Mouse (Mus musculus): ENCODE data around the gene Cpt1a. TPM values are rescaled to one million over a fixed set of nuclear protein-coding genes. Genes with fewer than 3 reads are reported as not detected.

Cpt1a gene
- polyA plus RNA-seq, 1 experiment from 2014 or later = 12.7 TPM

DNA sequence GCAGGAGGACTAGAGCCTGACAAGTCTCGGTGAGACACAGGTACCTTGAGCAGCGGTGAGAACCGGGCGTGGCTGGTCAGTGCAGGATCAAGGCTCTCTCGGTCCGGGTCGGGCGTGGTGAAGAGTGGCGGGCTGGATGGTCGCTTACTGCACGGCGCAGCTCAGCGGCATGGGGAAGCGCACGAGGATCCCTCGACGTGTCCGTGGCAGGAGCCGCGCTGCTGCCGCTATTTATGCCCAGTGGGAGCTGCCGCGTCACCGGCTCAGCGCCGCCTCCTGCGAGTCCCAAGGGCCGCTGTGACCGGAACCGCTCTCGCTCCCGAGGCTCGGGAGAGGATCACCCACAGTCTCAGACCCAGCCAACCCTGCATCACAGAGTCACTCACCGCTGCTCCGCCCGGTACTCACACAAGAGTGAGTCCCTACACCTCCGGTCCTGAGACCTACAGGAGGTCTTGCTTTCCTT lies 92.2 kb downstream of the Cpt1a start, which contains the start of gene Gal:
Gene Gal (minus strand): TSS at position 277 of the 466 bp plus-strand sequence.
- Histone ChIP-seq H3K36me3 (no peaks in the 10 kb centered on the region), H3K27ac (replicated peaks) (no peak within 1 kb of the TSS), H3K4me1 (peaks cover 7% of the 10 kb centered on the region), H3K27me3 (peaks cover 15% of the 10 kb centered on the region), H3K9ac (replicated peaks) (peak within 1 kb of the TSS; percentile 31), H3K9me3 (no peaks in the 10 kb centered on the region), H3K4me2 (replicated peaks) (peak within 1 kb of the TSS; percentile 48), H3K4me3 (peak within 1 kb of the TSS; percentile 31)
- WGBS = 3% methylated on average over 37 of the region's 37 CpGs
- ATAC-seq (replicated peaks) = peak; percentile 26; the same call in 1 of the 2 replicates

DNA sequence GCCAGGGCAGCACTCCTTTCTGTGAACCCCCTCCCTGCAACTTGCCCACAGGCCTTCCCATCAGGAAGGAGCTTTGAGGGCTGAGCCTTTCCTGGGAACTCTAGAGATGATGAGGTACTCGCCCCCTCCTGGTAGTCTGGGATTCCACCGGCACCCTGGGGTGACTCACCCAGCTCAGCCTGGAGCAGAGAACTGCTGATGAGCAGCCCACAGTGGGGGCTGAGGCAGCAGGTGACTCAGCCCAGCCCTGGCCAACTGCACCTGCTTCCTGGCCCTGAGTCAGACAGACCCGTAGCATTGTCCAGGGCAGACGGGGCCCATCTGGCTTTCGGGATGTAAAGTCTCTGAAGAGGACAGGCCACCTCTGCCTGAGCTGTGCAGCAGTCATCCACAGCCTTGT lies 97.1 kb downstream of the Cpt1a start:
- Histone ChIP-seq H3K27ac (replicated peaks) (no peak overlapping the region), H3K9me3 (no peaks in the 10 kb centered on the region), H3K4me3 (no peak overlapping the region), H3K9ac (replicated peaks) (no peak overlapping the region), H3K4me1 (peaks cover 3% of the 10 kb centered on the region), H3K4me2 (replicated peaks) (no peak overlapping the region), H3K27me3 (no peaks in the 10 kb centered on the region; the same call in 1 of the 2 replicates), H3K36me3 (no peaks in the 10 kb centered on the region)
- 60% methylated on average over 5 of the region's 5 CpGs for WGBS
- ATAC-seq (replicated peaks) = no peak

DNA sequence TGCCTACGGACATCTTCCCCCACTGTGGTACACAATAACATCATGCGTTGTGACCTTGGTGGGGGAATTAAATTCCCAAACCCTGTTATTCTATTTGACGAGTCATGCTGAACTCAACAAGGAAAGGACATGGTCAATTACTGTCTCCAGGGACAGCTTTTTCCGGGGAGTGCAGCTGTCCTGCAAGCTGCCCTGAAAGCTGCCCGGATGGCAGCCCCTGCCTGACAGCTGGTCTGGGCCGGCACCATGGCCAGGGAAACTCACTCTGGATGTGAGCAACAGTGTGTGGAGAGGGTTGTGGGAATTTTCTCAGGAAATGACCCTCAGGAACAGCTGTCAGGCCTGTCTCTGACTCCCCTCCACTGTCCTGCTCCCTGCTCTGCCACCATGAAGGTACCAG lies 100.4 kb downstream of the Cpt1a start:
- Histone ChIP-seq H3K27ac (replicated peaks) (no peak overlapping the region), H3K9ac (replicated peaks) (no peak overlapping the region), H3K27me3 (no peaks in the 10 kb centered on the region), H3K4me2 (replicated peaks) (no peak overlapping the region), H3K4me3 (no peak overlapping the region), H3K4me1 (no peaks in the 10 kb centered on the region), H3K36me3 (no peaks in the 10 kb centered on the region), H3K9me3 (no peaks in the 10 kb centered on the region)
- 40% methylated on average over 6 of the region's 6 CpGs for WGBS
- ATAC-seq (replicated peaks) = no peak

DNA sequence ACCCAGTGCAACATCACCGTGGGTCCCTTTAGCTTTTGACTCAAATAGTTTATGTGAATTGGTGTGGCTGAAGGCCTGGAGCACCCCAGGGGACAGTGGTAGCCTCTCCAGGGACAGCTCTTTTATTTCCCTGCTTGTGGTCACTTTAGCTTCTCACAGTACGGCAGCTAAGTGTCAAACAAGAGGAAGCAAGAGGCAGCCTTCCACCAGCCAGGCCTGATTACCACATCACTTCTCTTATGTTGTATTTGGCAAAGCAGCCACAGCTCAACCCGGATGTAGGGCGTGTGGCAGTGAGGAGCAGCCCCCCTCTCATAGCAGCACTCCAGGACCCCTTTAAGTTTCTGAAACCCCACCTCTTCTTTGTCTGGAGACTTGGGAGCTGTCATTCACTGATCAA lies 100.8 kb downstream of the Cpt1a start:
- Histone ChIP-seq H3K27ac (replicated peaks) (no peak overlapping the region), H3K27me3 (no peaks in the 10 kb centered on the region), H3K4me2 (replicated peaks) (no peak overlapping the region), H3K4me3 (no peak overlapping the region), H3K4me1 (no peaks in the 10 kb centered on the region), H3K9ac (replicated peaks) (no peak overlapping the region), H3K36me3 (no peaks in the 10 kb centered on the region), H3K9me3 (no peaks in the 10 kb centered on the region)
- 61% methylated on average over 4 of the region's 4 CpGs for WGBS
- ATAC-seq (replicated peaks) = no peak

DNA sequence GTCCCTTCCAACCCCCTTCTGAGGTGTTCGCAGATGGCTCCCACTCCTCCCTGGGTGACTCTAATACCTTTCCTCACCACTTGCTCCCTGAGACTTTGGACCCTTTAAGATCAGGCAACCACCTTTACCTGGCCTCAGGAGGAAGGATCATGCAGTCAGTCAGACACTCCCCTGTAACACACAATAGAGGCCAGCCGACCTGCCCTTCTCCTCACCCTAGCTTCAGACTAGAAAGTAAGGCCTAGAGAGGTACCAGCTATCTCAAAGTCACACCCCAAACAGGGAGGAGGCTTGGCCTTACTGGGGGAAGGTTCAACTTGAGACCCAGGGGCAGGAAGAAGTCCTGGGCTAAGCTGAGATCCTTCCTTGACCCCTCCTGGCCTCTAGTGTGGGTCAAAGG lies 102.1 kb downstream of the Cpt1a start:
- Histone ChIP-seq H3K27ac (replicated peaks) (no peak overlapping the region), H3K9ac (replicated peaks) (no peak overlapping the region), H3K4me2 (replicated peaks) (no peak overlapping the region), H3K4me1 (peaks cover 9% of the 10 kb centered on the region), H3K4me3 (no peak overlapping the region), H3K9me3 (no peaks in the 10 kb centered on the region), H3K36me3 (no peaks in the 10 kb centered on the region), H3K27me3 (no peaks in the 10 kb centered on the region)
- 85% methylated on average over 2 of the region's 2 CpGs for WGBS
- no peak for ATAC-seq (replicated peaks)

DNA sequence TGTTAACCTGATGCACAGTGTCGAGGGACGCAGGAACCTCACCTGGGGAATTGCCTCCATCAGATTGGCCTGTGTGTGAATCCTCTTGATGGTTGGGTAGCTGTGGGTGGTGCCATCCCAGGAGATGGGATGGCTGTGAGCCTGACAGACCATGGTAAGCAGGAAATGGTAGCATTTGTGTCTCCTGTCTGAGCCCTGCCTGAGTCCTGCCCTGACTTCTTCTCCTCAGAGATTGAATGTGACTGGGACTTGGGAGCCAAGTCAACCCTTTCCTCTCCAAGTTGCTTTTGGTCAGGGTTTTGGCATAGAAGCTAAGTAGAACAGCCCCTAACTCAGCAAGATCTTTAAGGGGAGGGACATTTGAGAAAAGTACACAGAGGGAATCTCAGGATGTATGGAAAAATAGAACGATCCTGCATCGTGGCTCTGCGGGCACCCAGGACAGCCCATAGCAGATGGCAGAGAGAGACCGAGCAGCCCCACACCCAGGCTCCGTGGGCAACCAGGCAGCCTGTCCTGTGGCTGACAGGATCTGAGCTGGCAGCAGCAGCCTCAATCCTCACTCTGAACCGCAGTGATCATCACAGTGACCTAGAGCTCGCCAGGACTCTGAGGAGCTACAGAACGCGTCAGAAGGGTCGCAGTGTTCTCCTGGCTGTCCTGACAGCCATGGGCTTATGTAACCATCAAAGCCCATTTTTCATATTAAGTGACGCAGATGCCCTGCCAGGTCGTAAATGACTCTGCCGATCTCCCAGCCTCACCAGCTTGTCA lies 106.1 kb downstream of the Cpt1a start:
- H3K9ac ChIP-seq (replicated peaks) = no peak overlapping the region
- 78% methylated on average over 15 of the region's 15 CpGs for WGBS

DNA sequence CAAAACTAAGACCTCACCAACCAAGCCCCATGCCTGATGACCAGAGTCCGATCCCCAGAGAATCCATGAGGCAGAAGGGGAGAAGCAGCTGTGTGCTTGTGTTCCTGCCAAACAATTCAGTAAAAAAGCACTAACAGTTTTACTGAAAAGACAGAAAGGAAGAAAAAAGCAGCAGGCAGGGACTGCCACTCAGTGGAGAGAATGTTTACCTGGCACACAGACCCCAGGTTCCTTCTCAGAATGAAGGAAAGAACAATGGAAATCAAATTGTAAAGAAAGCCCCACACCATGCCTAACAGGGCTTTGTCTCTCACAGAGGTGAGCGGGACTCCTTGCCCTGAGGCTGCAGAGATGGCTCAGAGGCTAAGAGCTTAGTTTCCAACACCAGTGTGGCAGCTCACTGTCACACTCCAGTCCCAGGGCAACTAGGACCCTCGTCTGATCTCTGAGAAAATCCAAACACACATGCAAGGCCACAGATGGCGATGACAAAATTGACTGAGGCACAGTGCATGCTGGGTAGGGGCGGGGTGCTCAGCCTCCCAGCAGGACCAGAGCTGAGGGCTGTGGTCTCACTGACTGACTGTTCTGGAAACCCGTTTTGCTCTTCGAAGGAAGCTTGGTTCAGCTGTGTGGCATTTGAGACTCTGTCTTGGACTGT lies 107.2 kb downstream of the Cpt1a start:
- peak; percentile 67 for ATAC-seq (replicated peaks)
- H3K36me3 ChIP-seq = no peaks in the 10 kb centered on the region
- peaks cover 13% of the 10 kb centered on the region for H3K4me1 ChIP-seq
- 33% methylated on average over 7 of the region's 7 CpGs for WGBS
- no peak overlapping the region for H3K9ac ChIP-seq (replicated peaks)
- H3K4me3 ChIP-seq = no peak overlapping the region
- peak overlapping the region; percentile 71 for H3K27ac ChIP-seq (replicated peaks)
- H3K4me2 ChIP-seq (replicated peaks) = no peak overlapping the region
- H3K9me3 ChIP-seq = no peaks in the 10 kb centered on the region
- no peaks in the 10 kb centered on the region for H3K27me3 ChIP-seq

More for the DNA sequence above, 106.1 kb downstream of the Cpt1a start:
- no peaks in the 10 kb centered on the region for H3K9me3 ChIP-seq
- peaks cover 13% of the 10 kb centered on the region for H3K4me1 ChIP-seq
- no peak overlapping the region for H3K4me2 ChIP-seq (replicated peaks)
- no peaks in the 10 kb centered on the region for H3K36me3 ChIP-seq
- H3K27ac ChIP-seq (replicated peaks) = no peak overlapping the region
- no peak for ATAC-seq (replicated peaks)
- H3K4me3 ChIP-seq = no peak overlapping the region
- no peaks in the 10 kb centered on the region for H3K27me3 ChIP-seq

DNA sequence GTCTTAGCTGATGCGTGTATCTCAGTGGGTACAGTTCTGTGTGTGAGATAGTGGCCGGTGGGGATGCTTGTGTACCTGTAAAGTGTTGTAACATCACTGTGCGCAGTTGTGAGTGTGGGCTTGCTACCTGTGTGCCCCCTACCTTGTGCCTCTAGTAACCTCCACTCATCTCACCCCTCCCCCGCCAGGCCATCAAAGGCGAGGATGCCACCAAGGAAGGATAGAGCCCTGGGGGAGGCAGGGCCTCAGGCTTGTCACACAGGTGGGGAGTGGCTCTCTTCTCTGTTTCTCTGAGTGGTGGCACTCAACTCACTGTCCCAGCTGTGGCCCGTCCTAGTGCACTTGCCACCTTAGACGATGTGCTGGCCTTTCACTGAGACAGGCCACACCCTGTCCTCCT lies 108.9 kb downstream of the Cpt1a start:
- Histone ChIP-seq H3K27ac (replicated peaks) (no peak overlapping the region), H3K36me3 (no peaks in the 10 kb centered on the region), H3K4me2 (replicated peaks) (no peak overlapping the region), H3K4me1 (peaks cover 13% of the 10 kb centered on the region), H3K9ac (replicated peaks) (no peak overlapping the region), H3K9me3 (no peaks in the 10 kb centered on the region), H3K27me3 (no peaks in the 10 kb centered on the region), H3K4me3 (no peak overlapping the region)
- WGBS = 72% methylated on average over 7 of the region's 7 CpGs
- no peak for ATAC-seq (replicated peaks)

DNA sequence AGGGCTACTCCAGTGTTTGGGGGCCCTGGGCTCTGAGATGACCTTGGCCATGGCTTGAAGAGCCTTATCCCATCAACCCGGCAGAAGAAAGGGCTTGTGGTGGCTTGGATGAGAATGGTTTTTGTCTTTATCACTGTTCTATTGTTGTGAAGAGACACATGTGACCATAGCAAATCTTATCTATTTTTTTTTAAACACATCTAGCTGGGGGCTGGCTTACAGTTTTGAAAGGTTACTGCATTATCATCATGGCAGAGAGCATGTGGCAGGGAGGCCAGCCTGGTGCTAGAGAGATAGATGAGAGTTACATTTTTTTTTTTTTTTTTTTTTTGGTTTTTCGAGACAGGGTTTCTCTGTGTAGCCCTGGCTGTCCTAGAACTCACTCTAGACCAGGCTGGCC lies 109.8 kb downstream of the Cpt1a start:
- no peak overlapping the region for H3K4me2 ChIP-seq (replicated peaks)
- ATAC-seq (replicated peaks) = no peak
- no peaks in the 10 kb centered on the region for H3K27me3 ChIP-seq
- H3K27ac ChIP-seq (replicated peaks) = no peak overlapping the region
- 89% methylated on average over 1 of the region's 2 CpGs for WGBS
- H3K9me3 ChIP-seq = no peaks in the 10 kb centered on the region
- no peak overlapping the region for H3K4me3 ChIP-seq
- no peak overlapping the region for H3K9ac ChIP-seq (replicated peaks)
- no peaks in the 10 kb centered on the region for H3K36me3 ChIP-seq
- H3K4me1 ChIP-seq = peaks cover 13% of the 10 kb centered on the region

DNA sequence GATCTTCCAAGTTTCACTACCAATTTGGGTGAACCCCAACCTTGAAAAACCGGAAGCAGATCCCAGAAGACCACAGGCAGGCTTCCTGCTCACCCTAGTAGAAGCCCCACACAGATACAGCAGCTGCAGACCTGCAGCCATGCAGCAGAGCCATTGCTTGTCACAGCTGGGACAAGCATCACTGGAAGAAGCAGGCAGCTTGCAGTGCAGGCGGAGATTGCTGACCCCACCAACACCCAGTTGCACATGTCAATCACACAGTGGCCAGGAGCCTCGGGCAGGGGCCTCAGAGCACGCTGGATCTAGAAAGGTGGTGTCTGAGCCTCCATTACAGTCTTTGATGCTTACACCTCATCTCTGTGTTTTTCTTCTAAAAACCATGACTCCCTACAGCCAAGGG lies 112.0 kb downstream of the Cpt1a start:
- no peak overlapping the region for H3K27ac ChIP-seq (replicated peaks)
- ATAC-seq (replicated peaks) = no peak
- 42% methylated on average over 4 of the region's 4 CpGs for WGBS
- H3K4me2 ChIP-seq (replicated peaks) = no peak overlapping the region
- H3K4me1 ChIP-seq = peaks cover 5% of the 10 kb centered on the region
- H3K27me3 ChIP-seq = no peaks in the 10 kb centered on the region
- no peak overlapping the region for H3K9ac ChIP-seq (replicated peaks)
- no peaks in the 10 kb centered on the region for H3K9me3 ChIP-seq
- no peaks in the 10 kb centered on the region for H3K36me3 ChIP-seq
- H3K4me3 ChIP-seq = no peak overlapping the region

DNA sequence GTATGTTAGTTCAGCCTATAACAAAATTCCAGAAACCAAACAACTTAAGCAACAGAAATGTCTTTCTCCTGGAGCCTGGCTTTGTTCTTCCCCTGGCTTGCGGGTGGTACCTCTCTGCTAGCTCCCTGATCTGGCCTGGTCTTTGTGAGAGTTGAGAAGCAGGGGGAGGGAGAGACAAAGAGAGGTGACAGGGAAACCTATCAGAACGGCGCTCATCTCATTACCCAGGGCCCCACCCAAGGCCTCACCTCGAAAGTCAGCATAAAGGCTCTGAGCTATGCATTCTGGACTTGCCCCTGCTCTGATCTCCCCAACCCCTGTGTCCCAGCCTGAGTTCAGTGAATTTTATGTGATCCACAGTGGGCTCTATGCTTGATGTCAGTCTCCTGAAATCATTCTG lies 112.5 kb downstream of the Cpt1a start:
- H3K27ac ChIP-seq (replicated peaks) = no peak overlapping the region
- no peak overlapping the region for H3K4me2 ChIP-seq (replicated peaks)
- no peak overlapping the region for H3K9ac ChIP-seq (replicated peaks)
- H3K36me3 ChIP-seq = no peaks in the 10 kb centered on the region
- 28% methylated on average over 4 of the region's 4 CpGs for WGBS
- H3K27me3 ChIP-seq = no peaks in the 10 kb centered on the region
- no peak for ATAC-seq (replicated peaks)
- H3K9me3 ChIP-seq = no peaks in the 10 kb centered on the region
- no peak overlapping the region for H3K4me3 ChIP-seq
- H3K4me1 ChIP-seq = no peaks in the 10 kb centered on the region; the same call in 1 of the 2 replicates

All from forebrain, embryonic 15.5 days (tissue).